Mouse (Mus musculus): ENCODE measurements around the gene C1qtnf4.

DNA sequence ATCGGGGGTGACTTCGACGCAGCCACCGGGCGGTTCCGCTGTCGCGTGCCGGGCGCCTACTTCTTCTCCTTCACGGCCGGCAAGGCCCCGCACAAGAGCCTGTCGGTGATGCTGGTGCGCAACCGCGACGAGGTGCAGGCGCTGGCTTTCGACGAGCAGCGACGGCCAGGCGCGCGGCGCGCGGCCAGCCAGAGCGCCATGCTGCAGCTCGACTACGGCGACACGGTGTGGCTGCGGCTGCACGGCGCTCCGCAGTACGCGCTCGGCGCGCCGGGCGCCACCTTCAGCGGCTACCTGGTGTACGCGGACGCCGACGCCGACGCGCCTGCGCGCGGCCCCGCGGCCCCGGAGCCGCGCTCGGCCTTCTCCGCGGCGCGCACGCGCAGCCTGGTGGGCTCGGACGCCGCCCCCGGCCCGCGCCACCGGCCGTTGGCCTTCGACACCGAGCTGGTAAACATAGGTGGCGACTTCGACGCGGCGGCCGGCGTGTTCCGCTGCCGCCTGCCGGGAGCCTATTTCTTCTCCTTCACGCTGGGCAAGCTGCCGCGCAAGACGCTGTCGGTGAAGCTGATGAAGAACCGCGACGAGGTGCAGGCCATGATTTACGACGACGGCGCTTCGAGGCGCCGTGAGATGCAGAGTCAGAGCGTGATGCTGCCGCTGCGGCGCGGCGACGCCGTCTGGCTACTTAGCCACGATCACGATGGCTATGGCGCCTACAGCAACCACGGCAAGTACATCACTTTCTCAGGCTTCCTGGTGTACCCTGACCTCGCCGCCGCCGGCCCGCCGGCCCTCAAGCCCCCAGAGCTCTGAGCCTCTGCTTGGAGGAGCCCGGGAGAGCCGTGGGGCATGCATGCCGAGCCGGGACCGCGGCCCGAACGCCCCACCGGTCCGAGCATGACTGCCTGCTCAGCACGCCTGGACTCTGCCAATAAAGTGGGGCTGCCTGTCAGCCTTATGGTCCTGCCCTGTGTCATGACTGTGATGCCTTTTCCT lies 4.2 kb downstream of the C1qtnf4 start:
- TF ChIP-seq CTCF (IDR thresholded peaks at IDR 0.05; ENCODE audit: low read depth) (no peak), EP300 (IDR thresholded peaks at IDR 0.05; ENCODE audit: low read depth) (no peak)
